Mouse (Mus musculus) B cell, adult 62 days (primary cell): ENCODE results near the gene Gm4181. TPM values are rescaled to one million over a fixed set of nuclear protein-coding genes. Genes with fewer than 3 reads are reported as not detected.

Experiments
- total RNA-seq: library from RNA; stranded (reverse); gene quantifications from 4 replicates; pipeline ENCODE4 v1.2.4, GENCODE M21; 2023

Gm4181 gene
- not detected in 4 replicates for total RNA-seq

DNA sequence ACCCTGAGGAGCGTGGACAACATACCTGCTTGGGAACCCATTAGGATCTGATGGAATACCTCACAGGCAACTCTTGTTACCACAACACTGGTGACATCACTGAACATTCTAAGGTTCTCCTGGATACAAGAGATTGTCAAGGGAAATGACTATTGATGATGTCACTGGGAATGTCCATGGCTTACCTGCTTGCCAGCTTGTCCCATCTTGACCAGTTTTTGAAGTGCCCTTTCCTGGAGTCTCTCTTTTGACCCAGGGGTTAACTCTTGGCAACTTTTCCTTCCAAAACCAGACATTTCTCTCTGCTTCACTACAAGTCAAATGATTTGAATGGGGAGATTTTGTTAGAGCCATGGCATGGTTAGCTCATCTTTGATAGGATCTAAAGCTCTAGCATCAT is at the start of gene Gm4181:
Gene Gm4181, minus strand, starts transcription at position 101 of the 400 bp plus-strand sequence.

DNA sequence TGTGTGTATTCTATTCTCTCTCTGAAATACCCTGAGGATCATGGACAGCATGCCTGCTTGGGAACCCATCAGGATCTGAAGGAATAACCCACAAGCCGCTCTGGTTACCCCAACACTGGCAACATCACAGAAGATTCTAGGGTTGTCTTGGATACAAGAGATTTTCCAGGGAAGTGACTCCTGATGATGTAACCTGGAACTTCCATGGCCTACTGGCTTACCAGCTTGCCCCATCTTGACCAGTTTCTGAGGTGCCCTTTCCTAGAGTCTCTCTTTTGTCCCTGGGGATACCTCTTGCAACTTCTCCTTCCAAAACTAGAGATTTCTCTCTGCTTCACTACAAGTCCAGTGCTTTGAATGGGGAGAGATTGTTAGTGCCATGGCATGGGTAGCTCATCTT is 24.3 kb downstream of the Gm4181 start, which contains the start of gene Gm17078:
Gene Gm17078, minus strand, starts transcription at position 101 of the 400 bp plus-strand sequence.

DNA sequence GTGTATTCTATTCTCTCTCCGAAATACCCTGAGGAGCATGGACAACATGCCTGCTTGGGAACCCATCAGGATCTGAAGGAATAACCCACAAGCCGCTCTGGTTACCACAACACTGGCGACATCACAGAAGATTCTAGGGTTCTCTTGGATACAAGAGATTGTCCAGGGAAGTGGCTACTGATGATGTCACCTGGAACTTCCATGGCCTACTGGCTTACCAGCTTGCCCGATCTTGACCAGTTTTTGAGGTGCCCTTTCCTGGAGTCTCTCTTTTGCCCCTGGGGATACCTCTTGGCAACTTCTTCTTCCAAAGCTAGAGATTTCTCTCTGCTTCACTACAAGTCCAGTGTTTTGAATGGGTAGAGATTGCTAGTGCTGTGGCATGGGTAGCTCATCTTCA is 43.4 kb downstream of the Gm4181 start, which contains the start of gene Gm17174:
Gene Gm17174, minus strand, starts transcription at position 101 of the 400 bp plus-strand sequence.

Other genes with a start within 250 kb of the Gm4181 start
- not detected in 4 replicates for gene Vmn2r88, start 224.8 kb downstream of the Gm4181 start, total RNA-seq
- not detected in 4 replicates for gene Vmn2r89, start 183.8 kb downstream of the Gm4181 start, total RNA-seq
- not detected in 4 replicates for gene Gm5622, start 82.9 kb downstream of the Gm4181 start, total RNA-seq
- not detected in 4 replicates for gene Gm17175, start 61.6 kb downstream of the Gm4181 start, total RNA-seq
- gene Gm17174, start 43.5 kb downstream of the Gm4181 start, total RNA-seq: not detected in 4 replicates
- not detected in 4 replicates for gene Gm17078, start 24.4 kb downstream of the Gm4181 start, total RNA-seq
- gene Gm17079, start 59.8 kb upstream of the Gm4181 start, total RNA-seq: not detected in 4 replicates
- gene Gm5800, start 81.5 kb upstream of the Gm4181 start, total RNA-seq: not detected in 4 replicates
- not detected in 4 replicates for gene Ang4, start 137.9 kb upstream of the Gm4181 start, total RNA-seq
- not detected in 4 replicates for gene AY358078, start 164.4 kb upstream of the Gm4181 start, total RNA-seq
- gene Ear6, start 218.0 kb upstream of the Gm4181 start, total RNA-seq: not detected in 4 replicates
- 55.5 to 70.0 TPM (median 69.1 TPM) in 4 replicates for gene Mettl17, start 249.2 kb upstream of the Gm4181 start, total RNA-seq